Mouse (Mus musculus) layer of hippocampus, adult 18-20 months (tissue): ENCODE measurements at regions not wholly inside any gene's neighbourhood (a gene's known extent, or its start where the extent isn't known, plus 50 kb on each side); places are given as distances from the start of the nearest gene placed in this dataset.

Experiments used
- DNase-seq, 2 experiments: peaks; one replicate each; pipeline ENCODE4 v3.0.0; 2022; ENCODE audit warnings: low spot score in 2 of 2

DNA sequence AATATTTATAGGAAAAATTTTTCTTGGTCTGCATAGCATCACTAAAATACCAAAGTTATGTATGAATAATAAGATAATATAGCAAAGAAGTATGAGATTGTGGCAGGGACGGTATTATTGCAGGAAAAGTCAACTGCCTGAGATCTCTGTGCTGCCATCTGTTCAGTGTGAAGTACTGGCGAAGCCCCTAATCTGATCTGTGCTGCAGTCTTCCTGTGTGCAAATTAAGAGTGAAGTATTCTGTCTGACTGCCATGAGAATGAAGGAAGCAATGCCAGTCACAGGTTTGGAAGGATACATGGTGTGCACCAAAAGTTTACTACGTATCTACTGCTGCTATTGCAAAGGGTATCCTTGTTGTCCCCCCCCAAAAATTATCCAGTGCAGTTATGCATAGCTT lies 501.5 kb downstream of the Rab28 start:
- DNase-seq: peak in 1 of 2 experiments; percentile 3

- no peak for DNase-seq
These were observed 503.5 kb downstream of the Rab28 start for GRCm38 (mm10) chr5:41204417-41204816.

DNA sequence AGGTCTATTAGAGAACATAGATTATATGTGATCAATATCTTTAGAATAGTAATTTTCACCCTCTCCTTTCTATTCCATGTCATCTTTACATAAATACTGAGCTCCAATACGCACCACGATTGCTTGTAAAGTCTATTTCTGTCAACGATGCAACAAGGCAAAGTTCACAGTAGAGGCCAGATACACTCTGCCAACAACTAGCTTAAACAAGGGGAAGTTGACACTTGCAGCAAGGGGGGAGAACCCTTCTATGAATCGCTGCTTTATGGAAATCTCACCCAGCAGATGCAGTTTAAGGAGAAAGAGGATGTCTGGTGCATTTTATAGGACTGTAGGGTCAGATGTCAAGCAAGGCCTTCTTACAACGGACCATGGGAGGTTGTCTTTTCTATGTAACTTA lies 520.8 kb downstream of the Rab28 start:
- DNase-seq: no peak

- DNase-seq: no peak
These were observed 530.7 kb downstream of the Rab28 start for GRCm38 (mm10) chr5:41177220-41177619.

DNA sequence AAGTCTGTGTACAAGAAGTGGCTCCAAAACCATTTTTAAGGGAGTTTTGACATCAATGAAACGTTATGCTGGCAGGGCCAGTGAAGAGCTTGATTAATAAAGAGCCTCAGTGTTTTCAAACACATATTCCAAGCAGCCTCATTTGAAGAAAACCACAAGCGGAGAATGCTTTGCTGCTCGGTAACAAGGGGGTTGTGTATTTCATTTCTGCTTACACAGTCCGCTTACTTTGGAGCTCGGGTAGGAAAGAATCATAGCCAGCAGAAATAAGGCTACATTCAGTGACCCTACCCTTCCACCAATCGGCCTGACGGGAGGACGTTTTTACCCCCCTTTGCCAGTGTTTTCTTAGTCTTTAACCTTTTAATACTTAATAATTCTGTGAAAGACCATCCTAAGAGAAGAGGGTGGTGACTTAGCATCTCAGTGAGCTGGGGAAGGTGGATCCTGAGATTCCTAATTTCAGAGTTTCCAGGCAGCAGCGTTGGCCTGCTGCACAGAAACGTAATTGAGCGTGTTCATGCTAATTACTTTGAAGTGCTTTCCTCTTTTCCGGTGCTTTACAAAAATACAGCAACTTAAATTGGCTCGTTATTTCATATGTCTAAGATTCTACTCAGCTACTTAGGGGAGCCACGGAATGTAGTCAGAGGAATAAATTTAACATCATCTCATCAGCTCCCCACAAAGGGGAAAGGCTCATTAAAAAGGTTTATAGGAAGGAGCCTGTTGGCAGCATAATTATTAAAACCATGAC lies 541.9 kb downstream of the Rab28 start:
- DNase-seq: no peak

- DNase-seq: peak in 1 of 2 experiments; percentile 51
These were observed 582.9 kb downstream of the Rab28 start for GRCm38 (mm10) chr5:41125050-41125449.

- no peak for DNase-seq
These were observed 590.3 kb downstream of the Rab28 start for GRCm38 (mm10) chr5:41117658-41118057.

- no peak for DNase-seq
These were observed 620.2 kb downstream of the Rab28 start for GRCm38 (mm10) chr5:41087773-41088172.

GRCm38 (mm10) chr5:41076412-41076811 lies 631.5 kb downstream of the Rab28 start:
- peak; percentile 7 to 64 for DNase-seq

DNA sequence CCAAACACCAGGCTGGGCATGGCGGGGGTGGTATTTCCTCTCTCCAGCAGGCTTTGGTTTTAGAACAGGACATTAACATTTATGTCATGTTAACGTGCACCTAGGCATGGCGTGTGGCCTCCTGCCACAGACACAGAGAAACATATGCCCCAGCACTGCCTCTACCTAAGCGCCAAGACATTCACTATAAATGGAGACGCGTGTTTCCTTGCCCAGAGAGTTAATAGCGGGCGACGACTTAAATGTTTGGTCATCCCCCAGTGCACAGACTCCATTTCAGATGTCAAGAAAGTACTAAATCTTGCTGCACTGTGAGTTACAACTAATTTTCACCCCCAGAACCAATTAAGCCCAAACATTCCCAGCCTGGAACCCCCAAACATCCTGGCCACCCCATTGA lies 646.3 kb downstream of the Rab28 start:
- no peak for DNase-seq

GRCm38 (mm10) chr5:41061222-41061621 lies 646.7 kb downstream of the Rab28 start:
- DNase-seq: no peak

- no peak for DNase-seq
These were observed 649.9 kb downstream of the Rab28 start for GRCm38 (mm10) chr5:41058015-41058414.

DNA sequence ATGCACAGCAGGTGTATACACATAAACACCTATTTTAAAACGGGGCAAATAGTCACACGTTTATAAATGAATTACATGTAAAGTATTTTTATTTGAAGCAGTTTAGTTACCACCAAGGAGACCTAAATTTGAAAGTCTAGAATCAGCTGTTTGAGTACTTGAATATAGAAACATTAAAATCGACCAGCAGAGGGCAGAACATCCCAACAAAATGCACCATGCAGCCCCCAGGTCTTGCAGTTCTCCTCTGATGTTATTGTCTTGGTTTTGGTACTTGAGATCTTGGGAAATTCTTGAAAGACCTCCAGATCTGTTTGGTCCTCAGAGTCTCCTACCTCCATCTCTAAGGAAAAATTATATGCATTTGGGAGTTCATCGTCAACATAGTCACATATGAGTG lies 656.0 kb downstream of the Rab28 start:
- DNase-seq: peak in 1 of 2 experiments; percentile 55

DNA sequence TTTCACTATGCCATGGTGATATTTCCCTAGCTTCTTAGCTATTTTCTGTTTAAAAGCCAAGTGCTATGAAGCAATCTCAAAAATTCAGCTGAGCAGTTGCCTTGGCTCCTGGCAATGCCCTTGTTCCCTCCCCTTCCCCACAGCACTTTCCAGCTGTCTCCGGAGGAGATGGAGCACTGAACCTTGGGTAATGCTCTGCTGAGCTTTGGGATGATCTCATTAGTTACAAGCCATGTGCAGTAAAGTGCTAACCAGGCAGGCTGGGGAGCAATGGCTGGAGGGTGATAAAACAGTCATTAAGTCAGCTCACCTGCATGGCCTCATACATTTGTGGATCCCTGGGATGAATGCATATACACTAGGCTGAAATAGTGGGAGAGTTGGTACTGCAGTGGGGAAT lies 659.4 kb downstream of the Rab28 start:
- DNase-seq: no peak

GRCm38 (mm10) chr5:41045221-41045620 lies 662.7 kb downstream of the Rab28 start:
- DNase-seq: no peak

DNA sequence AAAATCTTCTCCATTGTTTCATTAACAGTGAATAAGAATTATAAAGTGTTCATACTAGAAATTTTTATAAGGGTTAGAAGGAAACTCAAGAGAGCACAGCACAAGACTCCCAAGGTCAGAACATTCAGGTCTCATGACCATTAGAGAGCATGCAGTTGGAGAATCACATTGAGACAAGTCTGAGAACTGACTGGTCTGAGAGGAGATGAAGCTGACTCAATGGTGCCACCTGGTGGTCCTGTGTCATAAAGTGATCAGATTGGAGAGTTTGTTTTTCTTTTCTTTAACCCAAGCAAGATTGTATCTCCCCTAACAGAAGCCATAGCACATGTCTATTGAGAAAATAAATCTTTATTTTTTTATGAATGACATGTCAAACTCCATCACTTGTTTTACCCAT lies 663.5 kb downstream of the Rab28 start:
- DNase-seq: peak; percentile 60 to 87

DNA sequence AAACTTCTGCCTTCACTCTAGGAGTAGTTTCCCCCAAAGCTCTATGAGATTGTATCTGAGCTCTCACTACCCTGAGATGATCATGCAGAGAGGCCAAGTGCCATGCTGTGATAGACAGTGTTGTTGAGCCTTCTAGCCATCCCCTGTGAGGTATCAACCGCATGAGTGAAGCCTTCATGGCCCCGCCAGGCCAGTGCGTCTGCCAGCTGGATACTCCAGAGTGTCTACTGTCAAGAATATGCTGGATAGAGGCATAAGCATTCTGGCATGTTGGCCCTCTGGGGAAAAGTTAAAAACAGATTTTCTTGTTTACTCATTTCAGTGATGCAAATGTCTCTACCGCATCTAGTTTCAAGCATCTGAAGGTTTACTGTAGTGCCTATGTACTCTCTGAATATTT lies 669.2 kb downstream of the Rab28 start:
- no peak for DNase-seq

- DNase-seq: peak in 1 of 2 experiments; percentile 41
These were observed 701.3 kb downstream of the Rab28 start for GRCm38 (mm10) chr5:41006692-41007091.

GRCm38 (mm10) chr5:40986562-40986961 lies 721.4 kb downstream of the Rab28 start:
- DNase-seq: no peak

DNA sequence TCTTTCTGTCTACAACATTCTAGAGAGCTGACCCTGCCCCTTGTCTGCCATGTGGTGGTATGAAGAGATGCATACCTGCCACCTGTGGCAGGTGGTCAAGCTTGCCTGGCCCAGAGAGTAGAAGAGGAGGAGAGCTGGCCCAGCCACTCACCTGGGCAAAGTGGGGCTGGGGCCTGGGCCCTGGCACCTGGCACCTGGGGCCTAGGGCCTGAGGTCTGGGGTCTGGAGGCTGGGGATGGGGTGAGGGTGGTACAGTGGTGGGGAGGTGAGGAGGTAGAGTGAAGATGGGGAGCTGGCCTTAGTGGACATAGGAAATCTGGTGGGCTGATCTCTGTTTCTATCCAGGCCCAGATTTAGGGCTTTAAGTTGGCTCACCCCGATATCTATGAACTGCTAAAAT lies 733.1 kb downstream of the Rab28 start:
- no peak for DNase-seq

GRCm38 (mm10) chr5:40952901-40953595 lies 754.9 kb downstream of the Rab28 start:
- peak; percentile 61 to 86 for DNase-seq

DNA sequence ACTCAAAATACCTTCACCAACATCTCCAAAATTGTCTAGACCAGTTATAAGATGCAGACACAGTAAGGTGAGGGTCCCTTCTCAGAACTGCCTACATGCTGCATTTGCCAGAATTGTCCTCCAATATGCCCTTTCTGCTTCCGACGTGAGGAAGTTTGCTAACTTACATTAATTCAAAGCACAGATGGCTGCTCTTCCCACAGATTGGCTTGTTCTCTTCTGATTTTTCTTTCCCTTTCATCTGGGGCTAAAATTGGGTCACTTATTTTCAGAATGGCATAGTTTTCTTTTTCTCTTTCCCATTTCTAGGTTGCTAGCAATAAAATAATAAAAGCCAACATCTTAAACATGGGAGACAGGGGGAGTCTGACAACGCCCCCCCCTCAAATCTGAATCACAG lies 778.8 kb downstream of the Rab28 start:
- DNase-seq: peak; percentile 6 to 60

DNA sequence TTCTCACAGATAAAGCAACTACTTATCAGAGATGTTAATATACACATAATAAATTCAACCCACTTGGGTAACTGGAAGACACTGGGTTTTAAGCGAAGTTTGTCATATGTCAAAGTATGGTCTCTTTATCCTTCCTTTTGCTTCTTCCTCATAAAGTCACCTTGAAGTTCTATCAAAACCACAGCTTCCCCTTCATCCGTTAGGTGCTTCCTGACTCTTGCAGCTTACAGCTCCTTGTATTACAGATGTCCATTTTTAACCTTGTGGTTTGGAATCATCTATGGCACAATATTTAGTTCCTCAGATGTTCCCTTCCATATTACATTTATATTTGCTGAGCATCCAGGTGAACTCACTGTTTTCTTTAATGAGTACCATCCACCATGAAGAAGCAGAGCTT lies 787.0 kb downstream of the Rab28 start:
- no peak for DNase-seq
